Mouse (Mus musculus) myocyte (in vitro differentiated cells): ENCODE results near the gene Hivep2. TPM values are rescaled to one million over a fixed set of nuclear protein-coding genes. Genes with fewer than 3 reads are reported as not detected.

Source experiments
- H3K27me3 ChIP-seq: one replicate; pipeline ENCODE4 v1.6.1; 2011; ENCODE audit not compliant: control insufficient read depth, insufficient read depth, insufficient read length
- H3K36me3 ChIP-seq: one replicate; pipeline ENCODE4 v1.6.1; 2011; ENCODE audit not compliant: control insufficient read depth, insufficient read depth
- H3K4me2 ChIP-seq: one replicate; pipeline ENCODE4 v1.6.1; 2011; ENCODE audit warnings: low read depth, control low read depth
- H3K4me3 ChIP-seq: one replicate; pipeline ENCODE4 v1.5.1; 2011; ENCODE audit warnings: mild to moderate bottlenecking, control low read depth, moderate library complexity
- H3K79me2 ChIP-seq: one replicate; pipeline ENCODE4 v1.6.1; 2011; ENCODE audit not compliant: control insufficient read depth, insufficient read depth
- H3ac ChIP-seq: one replicate; pipeline ENCODE4 v1.6.1; 2011; ENCODE audit not compliant: control insufficient read depth, insufficient read length
- CEBPB ChIP-seq: IDR thresholded peaks from 2 replicates; pipeline ENCODE4 v1.6.1; 2011; ENCODE audit warnings: mild to moderate bottlenecking, moderate library complexity; ENCODE audit not compliant: poor library complexity, insufficient read depth, severe bottlenecking
- E2F4 ChIP-seq: IDR thresholded peaks from one replicate; pipeline ENCODE4 v1.6.1; 2011; ENCODE audit warnings: mild to moderate bottlenecking, control low read depth, moderate library complexity; ENCODE audit not compliant: insufficient read depth
- MAX ChIP-seq: IDR thresholded peaks from one replicate; pipeline ENCODE4 v1.6.1; 2011; ENCODE audit warnings: low read depth, mild to moderate bottlenecking, control low read depth
- MYOD1 ChIP-seq, 3 experiments: IDR thresholded peaks; one replicate each; pipeline ENCODE4 v1.6.1; 2011; ENCODE audit warnings: control low read depth in 2 of 3, low read depth in 2 of 3, mild to moderate bottlenecking in 2 of 3, moderate library complexity in 1 of 3; ENCODE audit not compliant: insufficient read length in 2 of 3, control insufficient read depth in 1 of 3
- MYOG ChIP-seq, 3 experiments: IDR thresholded peaks; one replicate each; pipeline ENCODE4 v1.6.1; 2011; ENCODE audit warnings: control low read depth in 2 of 3, low read depth in 2 of 3, mild to moderate bottlenecking in 2 of 3; ENCODE audit not compliant: insufficient read length in 2 of 3, control insufficient read depth in 1 of 3, insufficient read depth in 1 of 3
- POLR2A ChIP-seq: IDR thresholded peaks from one replicate; pipeline ENCODE4 v1.6.1; 2011; ENCODE audit warnings: low read depth, mild to moderate bottlenecking, control low read depth, moderate library complexity; ENCODE audit not compliant: insufficient read length
- POLR2AphosphoS2 ChIP-seq: IDR thresholded peaks from one replicate; pipeline ENCODE4 v1.6.1; 2011; ENCODE audit warnings: low read depth, control low read depth; ENCODE audit not compliant: insufficient read length
- REST ChIP-seq: IDR thresholded peaks from one replicate; pipeline ENCODE4 v1.6.1; 2011; ENCODE audit warnings: mild to moderate bottlenecking, control low read depth, moderate library complexity; ENCODE audit not compliant: insufficient read depth, insufficient read length
- SRF ChIP-seq: IDR thresholded peaks from one replicate; pipeline ENCODE4 v1.6.1; 2011; ENCODE audit warnings: low read depth; ENCODE audit not compliant: control insufficient read depth, insufficient read length
- TCF12 ChIP-seq: IDR thresholded peaks from one replicate; pipeline ENCODE4 v1.6.1; 2011; ENCODE audit warnings: mild to moderate bottlenecking, control low read depth; ENCODE audit not compliant: poor library complexity, insufficient read depth, severe bottlenecking
- TCF3 ChIP-seq: IDR thresholded peaks from one replicate; pipeline ENCODE4 v1.6.1; 2011; ENCODE audit warnings: low read depth, control low read depth; ENCODE audit not compliant: insufficient read length
- USF1 ChIP-seq: IDR thresholded peaks from one replicate; pipeline ENCODE4 v1.6.1; 2011; ENCODE audit warnings: low read depth, mild to moderate bottlenecking, control low read depth, moderate library complexity
- polyA plus RNA-seq: library from polyadenylated mRNA; unstranded; fragments of >200 nt; fragmentation: generic; extraction: Trizol; gene quantifications from one replicate; pipeline ENCODE4 v1.2.1, GENCODE M21; 2012; ENCODE audit warnings: missing spikeins

Gene Hivep2
- polyA plus RNA-seq, 1 experiment: 9.6 TPM

- Histone ChIP-seq H3K36me3 (no peaks in the 10 kb centered on the region), H3K4me3 (no peak overlapping the region)
These were observed 39.1 kb downstream of the Hivep2 start for GRCm38 (mm10) chr10:14004769-14005517.

GRCm38 (mm10) chr10:14009721-14010120, 43.8 kb downstream of the Hivep2 start:
- peaks cover 54% of the 10 kb centered on the region for H3K79me2 ChIP-seq
- H3K36me3 ChIP-seq: no peaks in the 10 kb centered on the region
- peak overlapping the region; percentile 46 for H3K4me2 ChIP-seq
- H3K4me3 ChIP-seq: no peak overlapping the region
- no peaks in the 10 kb centered on the region for H3K27me3 ChIP-seq
- no peak overlapping the region for H3ac ChIP-seq
- TF ChIP-seq CEBPB (no peak), USF1 (no peak), MYOD1 (IDR thresholded peaks at IDR 0.05; ENCODE audit: control insufficient read depth in 1 of 3, insufficient read length in 2 of 3, low read depth in 2 of 3) (no peak), POLR2A (no peak), SRF (no peak), MYOG (IDR thresholded peaks at IDR 0.05; ENCODE audit: control insufficient read depth in 1 of 3, insufficient read depth in 1 of 3, insufficient read length in 2 of 3, low read depth in 2 of 3) (no peak), POLR2AphosphoS2 (no peak), TCF3 (no peak), E2F4 (no peak), MAX (no peak), REST (no peak), TCF12 (no peak)

More at GRCm38 (mm10) chr10:14004769-14005517, 39.1 kb downstream of the Hivep2 start:
- H3K4me2 ChIP-seq: no peak overlapping the region
- no peak overlapping the region for H3ac ChIP-seq
- H3K27me3 ChIP-seq: no peaks in the 10 kb centered on the region
- H3K79me2 ChIP-seq: peaks cover 60% of the 10 kb centered on the region
- no peak for TF ChIP-seq MYOG (IDR thresholded peaks at IDR 0.05; ENCODE audit: control insufficient read depth in 1 of 3, insufficient read depth in 1 of 3, insufficient read length in 2 of 3, low read depth in 2 of 3)
- no peak for TF ChIP-seq POLR2AphosphoS2
- TF ChIP-seq TCF3: no peak
- no peak for TF ChIP-seq TCF12
- TF ChIP-seq REST: no peak
- no peak for TF ChIP-seq POLR2A

GRCm38 (mm10) chr10:14016287-14016970, 50.6 kb downstream of the Hivep2 start:
- no peaks in the 10 kb centered on the region for H3K27me3 ChIP-seq
- no peaks in the 10 kb centered on the region for H3K36me3 ChIP-seq
- H3K79me2 ChIP-seq: peaks cover 45% of the 10 kb centered on the region
- no peak overlapping the region for H3K4me3 ChIP-seq
- TF ChIP-seq POLR2AphosphoS2 (no peak), MYOD1 (IDR thresholded peaks at IDR 0.05; ENCODE audit: control insufficient read depth in 1 of 3, insufficient read length in 2 of 3, low read depth in 2 of 3) (no peak), REST (no peak), E2F4 (no peak), MAX (no peak), MYOG (IDR thresholded peaks at IDR 0.05; ENCODE audit: control insufficient read depth in 1 of 3, insufficient read depth in 1 of 3, insufficient read length in 2 of 3, low read depth in 2 of 3) (no peak), POLR2A (no peak), TCF12 (no peak), TCF3 (no peak), USF1 (no peak), CEBPB (no peak), SRF (no peak)
- no peak overlapping the region for H3K4me2 ChIP-seq
- no peak overlapping the region for H3ac ChIP-seq

GRCm38 (mm10) chr10:14017338-14017737, 51.5 kb downstream of the Hivep2 start:
- H3K4me3 ChIP-seq: peak overlapping the region; percentile 17
- no peaks in the 10 kb centered on the region for H3K36me3 ChIP-seq
- TF ChIP-seq USF1: no peak
- TF ChIP-seq MAX: no peak
- TF ChIP-seq MYOG (IDR thresholded peaks at IDR 0.05; ENCODE audit: control insufficient read depth in 1 of 3, insufficient read depth in 1 of 3, insufficient read length in 2 of 3, low read depth in 2 of 3): no peak
- TF ChIP-seq SRF: no peak
- TF ChIP-seq CEBPB: no peak
- TF ChIP-seq MYOD1 (IDR thresholded peaks at IDR 0.05; ENCODE audit: control insufficient read depth in 1 of 3, insufficient read length in 2 of 3, low read depth in 2 of 3): no peak
- TF ChIP-seq REST: no peak
- no peak for TF ChIP-seq TCF12
- no peak for TF ChIP-seq POLR2A
- no peak for TF ChIP-seq TCF3
- no peak for TF ChIP-seq E2F4
- no peak for TF ChIP-seq POLR2AphosphoS2
- H3ac ChIP-seq: no peak overlapping the region
- peaks cover 48% of the 10 kb centered on the region for H3K79me2 ChIP-seq
- H3K4me2 ChIP-seq: peak overlapping the region; percentile 76
- no peaks in the 10 kb centered on the region for H3K27me3 ChIP-seq
